Mouse (Mus musculus) mouse trophoblast stem cell (cell line): ENCODE results near the gene Prr23a3.

Source experiments
- in situ Hi-C, 2 experiments: fragments of 300-500 bp; cut with MseI, MboI; formaldehyde crosslinking; loops; 2 replicates in 1 of 2; 3 replicates in 1 of 2; pipeline ENCODE4 v1.15.1; 2025

Gene Prr23a3

GRCm38 (mm10) chr9:98864571-98864970 is at the start of gene Prr23a3:
Prr23a3 (plus strand) TSS chr9:98864767.
- in situ Hi-C loops = no loop called here

GRCm38 (mm10) chr9:98816066-98816465 is 48.5 kb upstream of the Prr23a3 start:
- in situ Hi-C loops = loop anchor here (10.0 to 25.0 kb wide), 2 partner anchors 171 to 179 kb away; no protein-coding TSS in a partner anchor

GRCm38 (mm10) chr9:98817592-98817991 is 47.0 kb upstream of the Prr23a3 start:
- in situ Hi-C loops = loop anchor here (10.0 to 25.0 kb wide), 2 partner anchors 173 to 180 kb away; no protein-coding TSS in a partner anchor

- in situ Hi-C loops = loop anchor here (10.0 to 25.0 kb wide), 2 partner anchors 174 to 182 kb away; no protein-coding TSS in a partner anchor
Measured at GRCm38 (mm10) chr9:98818971-98819370, 45.6 kb upstream of the Prr23a3 start.

GRCm38 (mm10) chr9:98819481-98819880 is 45.1 kb upstream of the Prr23a3 start:
- in situ Hi-C loops = loop anchor here (10.0 to 25.0 kb wide), 2 partner anchors 175 to 182 kb away; no protein-coding TSS in a partner anchor

- in situ Hi-C loops = loop anchor here in 1 of 2 experiments (25.0 kb wide), 1 partner anchor 183 kb away; no protein-coding TSS in a partner anchor
Measured at GRCm38 (mm10) chr9:98820461-98820860, 44.1 kb upstream of the Prr23a3 start.

- in situ Hi-C loops = loop anchor here in 1 of 2 experiments (25.0 kb wide), 1 partner anchor 184 kb away; no protein-coding TSS in a partner anchor
Measured at GRCm38 (mm10) chr9:98821067-98821466, 43.5 kb upstream of the Prr23a3 start.

- in situ Hi-C loops = loop anchor here in 1 of 2 experiments (25.0 kb wide), 1 partner anchor 187 kb away; no protein-coding TSS in a partner anchor
Measured at GRCm38 (mm10) chr9:98823805-98824204, 40.8 kb upstream of the Prr23a3 start.

- in situ Hi-C loops = no loop called here
Measured at GRCm38 (mm10) chr9:98829508-98829907, 35.1 kb upstream of the Prr23a3 start.

GRCm38 (mm10) chr9:98837537-98838074 is 27.0 kb upstream of the Prr23a3 start:
- in situ Hi-C loops = no loop called here

- in situ Hi-C loops = no loop called here
Measured at GRCm38 (mm10) chr9:98842117-98842516, 22.4 kb upstream of the Prr23a3 start, which contains the start of gene Prr23a1. Prr23a1 (plus strand) TSS chr9:98842503.

- in situ Hi-C loops = no loop called here
Measured at GRCm38 (mm10) chr9:98856210-98856609, 8.4 kb upstream of the Prr23a3 start, which contains the start of gene Prr23a2. Prr23a2 (plus strand) TSS chr9:98856494.

- in situ Hi-C loops = no loop called here
Measured at GRCm38 (mm10) chr9:98863463-98863862, 1.1 kb upstream of the Prr23a3 start.

GRCm38 (mm10) chr9:98901486-98901885 is 36.9 kb downstream of the Prr23a3 start:
- in situ Hi-C loops = no loop called here

- in situ Hi-C loops = no loop called here
Measured at GRCm38 (mm10) chr9:98902819-98903218, 38.3 kb downstream of the Prr23a3 start, which contains the start of gene 7420426K07Rik. 7420426K07Rik (plus strand) TSS chr9:98903119.
